Mouse (Mus musculus): ENCODE data around the gene Sod3. TPM values are rescaled to one million over a fixed set of nuclear protein-coding genes. Genes with fewer than 3 reads are reported as not detected.

Gene Sod3
- polyA plus RNA-seq, 2 experiments = 2.8 to 4.8 TPM

DNA sequence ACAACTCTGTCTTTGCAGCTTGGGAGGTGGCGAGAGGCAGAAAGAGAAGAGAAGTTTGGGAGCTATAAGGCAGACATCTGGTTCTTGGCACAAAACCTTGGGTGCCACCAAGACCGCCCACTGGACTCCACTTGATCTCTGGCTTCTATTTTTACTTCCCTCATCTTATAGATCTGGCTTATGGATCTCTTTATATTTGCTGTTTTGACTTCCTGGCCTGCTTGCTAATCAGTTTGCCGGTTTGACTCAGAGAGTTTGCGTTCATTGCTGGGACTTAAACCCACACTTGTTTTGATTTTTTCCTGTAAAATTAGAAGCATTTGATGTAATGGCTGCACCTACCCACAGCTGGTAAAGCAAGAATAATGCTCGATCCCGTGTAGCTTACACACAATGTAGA is 7.3 kb downstream of the Sod3 start:
- TF ChIP-seq CTCF (IDR thresholded peaks at IDR 0.05; ENCODE audit: low read depth) (no peak), EP300 (IDR thresholded peaks at IDR 0.05; ENCODE audit: low read depth) (no peak)
- no peak overlapping the region for H3K9ac ChIP-seq (replicated peaks)
- H3K36me3 ChIP-seq (replicated peaks; ENCODE audit: control insufficient read depth, insufficient read depth, low read depth) = no peaks in the 10 kb centered on the region
- no peak overlapping the region for H3K27ac ChIP-seq
- H3K4me2 ChIP-seq (ENCODE audit: low read depth) = no peak overlapping the region
- H3K27me3 ChIP-seq (ENCODE audit: control insufficient read depth, insufficient read depth, low read length) = no peaks in the 10 kb centered on the region
- H3K4me1 ChIP-seq (replicated peaks; ENCODE audit: control insufficient read depth in 2 of 2, insufficient read depth in 2 of 2, low read length in 1 of 2) = no peaks in the 10 kb centered on the region
- ATAC-seq (ENCODE audit: insufficient read depth) (no peak), DNase-seq (ENCODE audit: low read depth in 3 of 3, low spot score in 3 of 3) (no peak)
- no peaks in the 10 kb centered on the region for H3K9me3 ChIP-seq (ENCODE audit: control insufficient read depth, low read length)
- H3K4me3 ChIP-seq (ENCODE audit: insufficient read depth in 1 of 2, low read depth in 2 of 2, low read length in 2 of 2) = no peak overlapping the region
- WGBS (ENCODE audit: insufficient replicate concordance) = 64% methylated on average over 6 of the region's 6 CpGs

GRCm38 (mm10) chr5:52375847-52376246 is 12.3 kb downstream of the Sod3 start:
- H3K9ac ChIP-seq (replicated peaks) = no peak overlapping the region
- no peak overlapping the region for H3K4me3 ChIP-seq (ENCODE audit: insufficient read depth in 1 of 2, low read depth in 2 of 2, low read length in 2 of 2)
- H3K4me2 ChIP-seq (ENCODE audit: low read depth) = no peak overlapping the region
- H3K27me3 ChIP-seq (ENCODE audit: control insufficient read depth, insufficient read depth, low read length) = no peaks in the 10 kb centered on the region
- no peak for ATAC-seq (ENCODE audit: insufficient read depth)
- H3K27ac ChIP-seq = no peak overlapping the region
- DNase-seq (ENCODE audit: low read depth in 3 of 3, low spot score in 3 of 3) = no peak
- H3K36me3 ChIP-seq (replicated peaks; ENCODE audit: control insufficient read depth, insufficient read depth, low read depth) = no peaks in the 10 kb centered on the region
- TF ChIP-seq CTCF (IDR thresholded peaks at IDR 0.05; ENCODE audit: low read depth) (no peak), EP300 (IDR thresholded peaks at IDR 0.05; ENCODE audit: low read depth) (no peak)
- no peaks in the 10 kb centered on the region for H3K9me3 ChIP-seq (ENCODE audit: control insufficient read depth, low read length)
- 72% methylated on average over 9 of the region's 9 CpGs for WGBS (ENCODE audit: insufficient replicate concordance)
- H3K4me1 ChIP-seq (replicated peaks; ENCODE audit: control insufficient read depth in 2 of 2, insufficient read depth in 2 of 2, low read length in 1 of 2) = no peaks in the 10 kb centered on the region

GRCm38 (mm10) chr5:52382837-52383236 is 19.2 kb downstream of the Sod3 start:
- no peaks in the 10 kb centered on the region for H3K4me1 ChIP-seq (replicated peaks; ENCODE audit: control insufficient read depth in 2 of 2, insufficient read depth in 2 of 2, low read length in 1 of 2)
- H3K36me3 ChIP-seq (replicated peaks; ENCODE audit: control insufficient read depth, insufficient read depth, low read depth) = no peaks in the 10 kb centered on the region
- ATAC-seq (ENCODE audit: insufficient read depth) = no peak
- TF ChIP-seq CTCF (IDR thresholded peaks at IDR 0.05; ENCODE audit: low read depth) (no peak), EP300 (IDR thresholded peaks at IDR 0.05; ENCODE audit: low read depth) (no peak)
- H3K27ac ChIP-seq = no peak overlapping the region
- no peaks in the 10 kb centered on the region for H3K27me3 ChIP-seq (ENCODE audit: control insufficient read depth, insufficient read depth, low read length)
- H3K9me3 ChIP-seq (ENCODE audit: control insufficient read depth, low read length) = no peaks in the 10 kb centered on the region
- 68% methylated on average over 8 of the region's 8 CpGs for WGBS (ENCODE audit: insufficient replicate concordance)
- no peak overlapping the region for H3K4me2 ChIP-seq (ENCODE audit: low read depth)
- no peak for DNase-seq (ENCODE audit: low read depth in 3 of 3, low spot score in 3 of 3)
- H3K9ac ChIP-seq (replicated peaks) = no peak overlapping the region
- H3K4me3 ChIP-seq (ENCODE audit: insufficient read depth in 1 of 2, low read depth in 2 of 2, low read length in 2 of 2) = no peak overlapping the region

DNA sequence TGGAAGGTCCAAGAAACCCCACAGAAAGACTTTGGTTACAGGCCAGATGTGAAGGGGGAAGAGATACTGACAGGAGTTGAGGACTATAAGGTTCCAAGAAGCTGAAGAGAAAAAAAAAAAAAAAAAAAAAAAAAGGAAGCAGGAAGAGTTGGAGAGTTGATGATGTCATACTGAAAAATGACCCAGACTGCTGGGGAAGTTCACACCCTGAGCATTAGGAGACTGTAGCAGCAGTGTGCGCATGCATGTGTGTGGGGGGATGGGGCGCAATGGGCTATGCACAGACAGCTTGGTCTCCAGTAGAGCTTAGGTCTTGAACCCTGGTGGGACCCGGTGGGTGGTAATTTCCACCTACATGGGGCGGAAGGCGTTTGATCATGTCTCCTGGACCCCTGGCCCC is 20.2 kb downstream of the Sod3 start:
- Histone ChIP-seq H3K27ac (no peak overlapping the region), H3K9ac (replicated peaks) (no peak overlapping the region), H3K36me3 (replicated peaks; ENCODE audit: control insufficient read depth, insufficient read depth, low read depth) (no peaks in the 10 kb centered on the region), H3K9me3 (ENCODE audit: control insufficient read depth, low read length) (no peaks in the 10 kb centered on the region), H3K4me3 (ENCODE audit: insufficient read depth in 1 of 2, low read depth in 2 of 2, low read length in 2 of 2) (no peak overlapping the region), H3K27me3 (ENCODE audit: control insufficient read depth, insufficient read depth, low read length) (no peaks in the 10 kb centered on the region), H3K4me1 (replicated peaks; ENCODE audit: control insufficient read depth in 2 of 2, insufficient read depth in 2 of 2, low read length in 1 of 2) (no peaks in the 10 kb centered on the region), H3K4me2 (ENCODE audit: low read depth) (no peak overlapping the region)
- TF ChIP-seq CTCF (IDR thresholded peaks at IDR 0.05; ENCODE audit: low read depth) (no peak), EP300 (IDR thresholded peaks at IDR 0.05; ENCODE audit: low read depth) (no peak)
- DNase-seq (ENCODE audit: low read depth in 3 of 3, low spot score in 3 of 3) (no peak), ATAC-seq (ENCODE audit: insufficient read depth) (no peak)
- 72% methylated on average over 5 of the region's 5 CpGs for WGBS (ENCODE audit: insufficient replicate concordance)

GRCm38 (mm10) chr5:52386016-52386415 is 22.4 kb downstream of the Sod3 start:
- 57% methylated on average over 2 of the region's 2 CpGs for WGBS (ENCODE audit: insufficient replicate concordance)
- ATAC-seq (ENCODE audit: insufficient read depth) = no peak

More at GRCm38 (mm10) chr5:52386016-52386415, 22.4 kb downstream of the Sod3 start:
- Histone ChIP-seq H3K4me3 (ENCODE audit: insufficient read depth in 1 of 2, low read depth in 2 of 2, low read length in 2 of 2) (no peak overlapping the region), H3K36me3 (replicated peaks; ENCODE audit: control insufficient read depth, insufficient read depth, low read depth) (no peaks in the 10 kb centered on the region), H3K9me3 (ENCODE audit: control insufficient read depth, low read length) (no peaks in the 10 kb centered on the region), H3K4me1 (replicated peaks; ENCODE audit: control insufficient read depth in 2 of 2, insufficient read depth in 2 of 2, low read length in 1 of 2) (no peaks in the 10 kb centered on the region), H3K4me2 (ENCODE audit: low read depth) (no peak overlapping the region), H3K27ac (no peak overlapping the region), H3K27me3 (ENCODE audit: control insufficient read depth, insufficient read depth, low read length) (no peaks in the 10 kb centered on the region), H3K9ac (replicated peaks) (no peak overlapping the region)
- DNase-seq (ENCODE audit: low read depth in 3 of 3, low spot score in 3 of 3) = no peak
- TF ChIP-seq EP300 (IDR thresholded peaks at IDR 0.05; ENCODE audit: low read depth) (no peak), CTCF (IDR thresholded peaks at IDR 0.05; ENCODE audit: low read depth) (no peak)

Measured in liver, embryonic 14.5 days (tissue).